Mouse (Mus musculus) hindbrain, embryonic 11.5 days (tissue): Measurements from ENCODE around the gene Dnm3. TPM values are rescaled to one million over a fixed set of nuclear protein-coding genes. Genes with fewer than 3 reads are reported as not detected.

Experiments
- ATAC-seq: fragments of 200-750 bp; cut with Nextera tagmentation; 2 replicates; pipeline ENCODE4 v1.8.0; 2017; ENCODE audit warnings: mild to moderate bottlenecking, moderate TSS enrichment, moderate library complexity; ENCODE audit not compliant: low FRiP score
- DNase-seq: peaks from one replicate; pipeline ENCODE4 v3.0.0-alpha.2; 2015; ENCODE audit warnings: low spot score
- H3K27ac ChIP-seq: fragments of 300-500 bp; sonication (generic); 2 replicates; pipeline ENCODE4 v1.5.1; 2014; ENCODE audit warnings: mild to moderate bottlenecking, low read depth, low read length
- H3K27me3 ChIP-seq: fragments of 300-500 bp; sonication (generic); 2 replicates; pipeline ENCODE4 v1.6.1; 2014; ENCODE audit warnings: mild to moderate bottlenecking, low read length, moderate library complexity, mixed read lengths; ENCODE audit not compliant: control insufficient read depth, insufficient read depth
- H3K36me3 ChIP-seq: fragments of 300-500 bp; sonication (generic); 2 replicates; pipeline ENCODE4 v1.6.1; 2014; ENCODE audit warnings: mild to moderate bottlenecking, low read length, moderate library complexity, mixed read lengths; ENCODE audit not compliant: control insufficient read depth, insufficient read depth
- H3K4me1 ChIP-seq: fragments of 300-500 bp; sonication (generic); replicated peaks from 2 replicates; pipeline ENCODE4 v1.6.1; 2014; ENCODE audit warnings: low read length, mixed read lengths; ENCODE audit not compliant: control insufficient read depth, insufficient read depth
- H3K4me2 ChIP-seq: fragments of 300-500 bp; sonication (generic); replicated peaks from 2 replicates; pipeline ENCODE4 v1.6.1; 2014; ENCODE audit warnings: mild to moderate bottlenecking, low read depth, low read length
- H3K4me3 ChIP-seq: fragments of 300-500 bp; sonication (generic); 2 replicates; pipeline ENCODE4 v1.5.1; 2014; ENCODE audit warnings: low read depth, low read length
- H3K9ac ChIP-seq: fragments of 300-500 bp; sonication (generic); 2 replicates; pipeline ENCODE4 v1.6.1; 2014; ENCODE audit warnings: low read depth, low read length
- H3K9me3 ChIP-seq: fragments of 300-500 bp; sonication (generic); 2 replicates; pipeline ENCODE4 v1.6.1; 2016; ENCODE audit warnings: low read length; ENCODE audit not compliant: control insufficient read depth
- WGBS: fragments of 180-500 bp; shearing (Covaris S2); extraction: QIAGEN DNeasy Blood & Tissue Kit; methylation state at CpG from one replicate; pipeline ENCODE4 v1.1.7; 2014; 5-methylcytosine and 5-hydroxymethylcytosine counted together
- polyA plus RNA-seq: library from polyadenylated mRNA; unstranded; fragments of >200 nt; fragmentation: Nextera tagmentation; extraction: Ambion mirVana; gene quantifications from 2 replicates; pipeline ENCODE4 v1.2.1, GENCODE M21; 2014

Gene Dnm3
- polyA plus RNA-seq, 1 experiment from 2014 or later = 12.0 TPM

- no peak overlapping the region for H3K4me2 ChIP-seq
- no peaks in the 10 kb centered on the region for H3K36me3 ChIP-seq
- 94% methylated on average over 7 of the region's 7 CpGs for WGBS
- H3K27ac ChIP-seq = no peak overlapping the region
- no peaks in the 10 kb centered on the region for H3K4me1 ChIP-seq
- no peak overlapping the region for H3K9ac ChIP-seq
- no peak overlapping the region for H3K4me3 ChIP-seq
- no peaks in the 10 kb centered on the region for H3K27me3 ChIP-seq
- no peaks in the 10 kb centered on the region for H3K9me3 ChIP-seq
- DNase-seq = no peak
- no peak for ATAC-seq
Observed at GRCm38 (mm10) chr1:161992389-161992788, 485.4 kb downstream of the Dnm3 start.

- no peak overlapping the region for H3K9ac ChIP-seq
- WGBS = 94% methylated on average over 11 of the region's 11 CpGs
- ATAC-seq (no peak), DNase-seq (no peak)
- H3K27me3 ChIP-seq = no peaks in the 10 kb centered on the region
- no peak overlapping the region for H3K4me3 ChIP-seq
- H3K27ac ChIP-seq = no peak overlapping the region
- no peak overlapping the region for H3K4me2 ChIP-seq
- H3K9me3 ChIP-seq = no peaks in the 10 kb centered on the region
- H3K36me3 ChIP-seq = no peaks in the 10 kb centered on the region
- H3K4me1 ChIP-seq = no peaks in the 10 kb centered on the region
Observed at GRCm38 (mm10) chr1:161991846-161992245, 486.0 kb downstream of the Dnm3 start.

GRCm38 (mm10) chr1:161990684-161991578 is 486.9 kb downstream of the Dnm3 start:
- 64% methylated on average over 10 of the region's 10 CpGs for WGBS
- H3K36me3 ChIP-seq = no peaks in the 10 kb centered on the region

GRCm38 (mm10) chr1:161983979-161984566 is 493.8 kb downstream of the Dnm3 start:
- ATAC-seq = no peak
- WGBS = 42% methylated on average over 4 of the region's 4 CpGs

More at GRCm38 (mm10) chr1:161990684-161991578, 486.9 kb downstream of the Dnm3 start:
- Histone ChIP-seq H3K4me3 (no peak overlapping the region), H3K9me3 (no peaks in the 10 kb centered on the region), H3K9ac (no peak overlapping the region), H3K4me1 (no peaks in the 10 kb centered on the region), H3K27ac (no peak overlapping the region), H3K4me2 (no peak overlapping the region), H3K27me3 (no peaks in the 10 kb centered on the region)
- no peak for ATAC-seq
- no peak for DNase-seq

GRCm38 (mm10) chr1:161983451-161983850 is 494.4 kb downstream of the Dnm3 start:
- 61% methylated on average over 6 of the region's 6 CpGs for WGBS
- no peak overlapping the region for H3K4me2 ChIP-seq
- H3K9ac ChIP-seq = no peak overlapping the region
- H3K27me3 ChIP-seq = no peaks in the 10 kb centered on the region
- ATAC-seq = no peak
- no peak for DNase-seq
- H3K36me3 ChIP-seq = no peaks in the 10 kb centered on the region
- no peak overlapping the region for H3K27ac ChIP-seq
- H3K4me3 ChIP-seq = no peak overlapping the region
- H3K9me3 ChIP-seq = no peaks in the 10 kb centered on the region
- H3K4me1 ChIP-seq = no peaks in the 10 kb centered on the region

More at GRCm38 (mm10) chr1:161983979-161984566, 493.8 kb downstream of the Dnm3 start:
- H3K4me3 ChIP-seq = no peak overlapping the region
- no peak overlapping the region for H3K27ac ChIP-seq
- H3K36me3 ChIP-seq = no peaks in the 10 kb centered on the region
- no peaks in the 10 kb centered on the region for H3K27me3 ChIP-seq
- H3K4me2 ChIP-seq = no peak overlapping the region
- H3K9ac ChIP-seq = no peak overlapping the region
- DNase-seq = no peak
- H3K4me1 ChIP-seq = no peaks in the 10 kb centered on the region
- no peaks in the 10 kb centered on the region for H3K9me3 ChIP-seq

GRCm38 (mm10) chr1:161980626-161981298 is 497.1 kb downstream of the Dnm3 start:
- no peak for DNase-seq

GRCm38 (mm10) chr1:161980046-161980445 is 497.8 kb downstream of the Dnm3 start:
- 81% methylated on average over 2 of the region's 2 CpGs for WGBS
- no peak for DNase-seq
- Histone ChIP-seq H3K27me3 (no peaks in the 10 kb centered on the region), H3K4me3 (no peak overlapping the region), H3K9ac (no peak overlapping the region), H3K9me3 (no peaks in the 10 kb centered on the region), H3K4me2 (no peak overlapping the region), H3K36me3 (no peaks in the 10 kb centered on the region), H3K4me1 (no peaks in the 10 kb centered on the region), H3K27ac (no peak overlapping the region)
- no peak for ATAC-seq

More at GRCm38 (mm10) chr1:161980626-161981298, 497.1 kb downstream of the Dnm3 start:
- no peaks in the 10 kb centered on the region for H3K36me3 ChIP-seq
- no peak for ATAC-seq
- no peak overlapping the region for H3K4me3 ChIP-seq
- H3K9me3 ChIP-seq = no peaks in the 10 kb centered on the region
- no peak overlapping the region for H3K27ac ChIP-seq
- WGBS = 85% methylated on average over 9 of the region's 9 CpGs
- H3K4me2 ChIP-seq = no peak overlapping the region
- H3K4me1 ChIP-seq = no peaks in the 10 kb centered on the region
- no peaks in the 10 kb centered on the region for H3K27me3 ChIP-seq
- H3K9ac ChIP-seq = no peak overlapping the region

GRCm38 (mm10) chr1:161979536-161979935 is 498.3 kb downstream of the Dnm3 start, which contains the start of gene 4930558K02Rik:
Gene 4930558K02Rik, minus strand, starts transcription at chr1:161979636.
- no peak within 1 kb of the TSS for H3K4me3 ChIP-seq
- H3K4me1 ChIP-seq = no peaks in the 10 kb centered on the region
- no peak within 1 kb of the TSS for H3K9ac ChIP-seq
- H3K27ac ChIP-seq = no peak within 1 kb of the TSS
- H3K27me3 ChIP-seq = no peaks in the 10 kb centered on the region
- DNase-seq (no peak), ATAC-seq (no peak)
- H3K9me3 ChIP-seq = no peaks in the 10 kb centered on the region
- no peak within 1 kb of the TSS for H3K4me2 ChIP-seq
- no peaks in the 10 kb centered on the region for H3K36me3 ChIP-seq
- WGBS = 74% methylated on average over 1 of the region's 1 CpGs
